Mouse (Mus musculus) E14TG2a.4 (cell line): ENCODE data around the gene Per1.

Experiments used
- CTCF ChIP-seq: conservative IDR thresholded peaks from 2 replicates; pipeline ENCODE4 v1.5.1; 2014; ENCODE audit warnings: low read length
- POU5F1 ChIP-seq: IDR thresholded peaks from 2 replicates; pipeline ENCODE4 v1.6.1; 2014; ENCODE audit warnings: low read length, borderline replicate concordance

- TF ChIP-seq CTCF = no peak
- TF ChIP-seq POU5F1 = no peak
Observed at GRCm38 (mm10) chr11:69064259-69065133, 30.5 kb upstream of the Per1 start.
